Mouse (Mus musculus): ENCODE results near the gene Gpr61.

- TF ChIP-seq POLR2A (IDR thresholded peaks at IDR 0.05; ENCODE audit: low read depth, low read length) (no peak), CTCF (IDR thresholded peaks at IDR 0.05; ENCODE audit: extremely low read depth, insufficient read length, insufficient replicate concordance, low read depth, low read length) (no peak)
Observed at GRCm38 (mm10) chr3:108180514-108180913, 25.8 kb upstream of the Gpr61 start.

Measured in small intestine, adult 2 months (tissue).